Mouse (Mus musculus) erythroblast, adult 5-6 weeks (primary cell): ENCODE data around the gene Tpi1. TPM values are rescaled to one million over a fixed set of nuclear protein-coding genes. Genes with fewer than 3 reads are reported as not detected.
"Not testable (repeated sequence)": the region's sequence is repeated elsewhere in the genome, so short reads cannot be mapped to it uniquely, and the experiment has no call there.

Experiments used
- ATAC-seq: replicated peaks from 2 replicates; pipeline ENCODE4 v1.8.0; 2016; ENCODE audit warnings: moderate number of reproducible peaks, mild to moderate bottlenecking, moderate TSS enrichment, inconsistent platforms; ENCODE audit not compliant: poor library complexity, low FRiP score, severe bottlenecking
- total RNA-seq, 2 experiments: library from RNA; stranded (forward) in 1 of 2; stranded (reverse) in 1 of 2; fragments of 150-400 nt in 1 of 2; fragments of 200-764, 138-1000 nt in 1 of 2; gene quantifications; 2 replicates each; pipeline versions ENCODE4 v1.2.3 to v1.2.4; 2015 to 2017; ENCODE audit warnings: low replicate concordance in 2 of 2

Tpi1 gene
- total RNA-seq, 2 experiments from 2014 or later = 31.0 to 37.3 TPM

GRCm38 (mm10) chr6:124810566-124811402, 3.3 kb downstream of the Tpi1 start:
- not testable (repeated sequence) for ATAC-seq

DNA sequence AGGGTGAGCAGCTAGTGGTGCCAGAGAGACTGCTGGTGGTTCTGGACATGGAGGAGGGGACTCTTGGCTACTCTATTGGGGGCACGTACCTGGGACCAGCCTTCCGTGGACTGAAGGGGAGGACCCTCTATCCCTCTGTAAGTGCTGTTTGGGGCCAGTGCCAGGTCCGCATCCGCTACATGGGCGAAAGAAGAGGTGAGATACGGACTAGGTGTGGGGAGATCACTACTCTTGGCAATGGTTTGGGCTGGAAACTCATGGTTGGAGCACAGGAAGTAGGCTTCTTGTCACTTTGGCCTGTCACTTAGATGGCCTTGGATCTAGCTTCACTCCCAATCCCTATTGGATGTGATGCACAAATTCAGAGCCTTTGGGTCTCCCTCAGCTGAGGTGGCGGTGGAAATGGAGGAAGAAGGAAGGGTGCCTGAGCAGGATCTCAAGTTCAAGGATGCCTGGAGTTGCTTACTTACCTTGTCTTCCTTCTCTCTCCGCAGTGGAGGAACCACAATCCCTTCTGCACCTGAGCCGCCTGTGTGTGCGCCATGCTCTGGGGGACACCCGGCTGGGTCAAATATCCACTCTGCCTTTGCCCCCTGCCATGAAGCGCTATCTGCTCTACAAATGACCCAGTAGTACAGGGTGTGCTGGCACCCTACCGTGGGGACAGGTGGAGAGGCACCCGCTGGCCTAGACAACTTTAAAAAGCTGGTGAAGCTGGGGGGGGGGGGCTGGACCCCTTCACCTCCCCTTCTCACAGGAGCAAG, 4.1 kb downstream of the Tpi1 start:
- ATAC-seq = 0 out of 2 replicates have a peak, but pooled peaks have one; percentile 1

- peak; percentile 74 for ATAC-seq
Measured at GRCm38 (mm10) chr6:124809052-124809774, 4.9 kb downstream of the Tpi1 start.

- ATAC-seq = peak; percentile 62
Measured at GRCm38 (mm10) chr6:124808358-124809012, 5.6 kb downstream of the Tpi1 start, which contains the start of gene Spsb2. Spsb2 (plus strand) TSS chr6:124808661.

DNA sequence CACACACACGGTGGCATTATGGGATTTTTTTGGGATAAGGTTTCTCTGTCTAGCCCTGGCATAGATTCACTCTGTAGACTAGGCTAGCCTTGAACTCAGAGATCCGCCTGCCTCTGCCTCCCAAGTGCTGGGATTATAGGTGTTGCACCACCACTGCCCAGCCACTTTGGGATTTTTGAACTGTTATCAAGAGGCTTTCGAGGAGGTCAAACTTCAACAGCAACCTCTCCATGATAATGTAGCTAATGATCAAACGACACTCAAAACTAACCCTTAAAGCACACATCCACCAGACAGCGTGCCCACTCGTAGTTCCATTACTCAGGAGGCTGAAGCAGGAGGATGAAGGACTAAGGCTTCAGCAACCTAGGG, 6.1 kb downstream of the Tpi1 start:
- ATAC-seq = no peak

DNA sequence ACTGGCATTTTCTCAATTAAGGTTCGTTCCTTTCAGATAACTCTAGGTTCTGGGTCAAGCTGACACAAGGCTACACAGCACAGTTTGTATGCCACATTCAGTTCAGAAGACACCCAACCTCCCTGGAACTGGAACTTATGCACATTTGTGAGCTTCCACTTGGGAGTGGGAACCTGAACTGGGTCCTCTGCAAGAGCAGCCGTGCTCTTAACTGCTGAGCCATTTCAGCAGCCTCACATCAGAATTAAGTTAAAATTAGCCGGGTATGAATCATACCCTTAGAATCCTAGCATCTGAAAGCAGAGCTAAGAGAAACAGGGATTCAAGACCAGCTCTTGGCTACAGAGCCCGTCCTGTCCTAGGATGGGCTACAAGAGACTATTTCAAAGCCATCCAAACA, 6.7 kb downstream of the Tpi1 start:
- no peak for ATAC-seq

- no peak for ATAC-seq
Measured at GRCm38 (mm10) chr6:124806446-124807140, 7.5 kb downstream of the Tpi1 start.

DNA sequence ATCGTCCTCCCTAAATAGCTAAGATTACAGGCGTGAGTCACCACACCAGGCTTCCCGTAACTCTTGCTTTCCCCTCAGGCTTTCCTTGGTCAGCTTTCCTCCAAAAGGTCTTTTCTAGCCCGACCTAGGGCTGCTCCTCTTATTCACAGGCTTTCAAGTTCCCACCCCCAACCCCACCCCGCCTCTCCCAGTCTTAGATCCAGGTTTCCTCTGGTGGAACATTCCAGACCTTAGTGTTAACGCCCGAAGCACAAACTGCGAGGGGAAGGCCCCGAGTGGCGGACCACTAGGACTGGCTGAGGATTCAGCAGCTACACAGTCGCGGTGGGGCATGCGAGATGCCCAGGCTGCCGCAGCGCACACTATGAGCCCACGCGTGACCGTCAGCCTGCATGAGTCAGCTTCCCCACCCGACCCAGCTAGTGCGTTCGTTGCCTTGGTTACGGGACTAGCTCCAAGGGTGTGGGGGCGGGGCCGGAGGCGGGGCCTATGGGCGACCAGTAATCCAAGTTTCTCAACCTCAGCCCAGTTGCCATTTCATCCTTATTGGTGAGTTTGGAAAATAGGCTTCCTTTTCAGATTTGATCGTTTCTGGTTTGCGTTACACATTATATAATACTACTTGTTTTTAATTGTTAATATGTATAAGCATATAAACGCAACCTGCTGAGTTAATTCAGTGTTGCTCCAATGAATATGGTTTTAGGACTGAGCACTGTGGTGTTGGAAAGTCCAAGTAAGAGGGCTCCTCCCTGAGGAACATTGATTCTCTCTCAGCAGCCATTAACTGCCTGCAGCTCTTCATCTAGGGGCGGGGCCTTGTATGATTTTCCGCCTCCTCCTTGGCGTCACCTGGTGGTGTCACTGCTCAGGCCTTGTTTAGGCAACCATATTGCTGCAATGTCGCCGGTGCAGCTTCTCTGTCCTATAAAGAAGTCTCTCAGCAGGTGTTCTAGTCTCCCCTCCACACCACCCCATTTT, 8.5 kb downstream of the Tpi1 start:
- peak; percentile 76 for ATAC-seq

- ATAC-seq = no peak
Measured at GRCm38 (mm10) chr6:124804341-124804740, 9.8 kb downstream of the Tpi1 start.

DNA sequence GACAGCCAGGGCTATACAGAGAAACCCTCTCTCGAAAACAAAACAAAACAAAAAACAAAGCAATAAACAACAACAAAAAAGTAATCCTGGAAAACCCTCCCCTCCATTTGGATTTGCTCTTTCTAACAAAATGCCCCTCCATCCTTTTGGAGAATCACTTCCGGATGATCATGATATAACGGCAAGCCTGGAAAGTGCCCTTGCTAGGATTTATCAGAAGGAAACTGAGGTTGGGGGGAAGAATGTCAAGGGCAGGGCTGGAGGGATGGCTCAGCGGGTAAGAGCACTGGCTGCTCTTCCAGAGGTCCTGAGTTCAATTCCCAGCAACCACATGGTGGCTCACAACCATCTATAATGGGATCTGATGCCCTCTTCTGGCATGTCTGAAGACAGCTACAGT, 10.4 kb downstream of the Tpi1 start:
- not testable (repeated sequence) for ATAC-seq

DNA sequence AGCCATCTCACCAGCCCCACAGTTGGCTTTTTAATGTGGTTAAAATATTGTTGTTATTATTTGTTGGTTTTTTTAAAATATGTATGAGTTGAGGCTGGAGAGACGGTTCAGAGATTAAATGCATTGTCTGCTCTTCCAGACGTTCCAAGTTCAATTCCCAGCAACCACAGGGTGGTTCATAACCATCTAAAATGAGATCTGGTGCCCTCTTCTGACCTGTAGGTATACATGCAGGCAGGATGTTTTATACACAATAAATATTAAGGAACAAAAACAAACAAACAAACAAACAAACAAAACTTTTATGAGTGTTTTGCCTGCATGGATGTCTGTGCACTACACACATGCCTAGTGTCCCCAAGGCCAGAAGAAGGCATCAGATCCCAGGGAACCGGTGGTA, 11.0 kb downstream of the Tpi1 start:
- ATAC-seq = no peak

DNA sequence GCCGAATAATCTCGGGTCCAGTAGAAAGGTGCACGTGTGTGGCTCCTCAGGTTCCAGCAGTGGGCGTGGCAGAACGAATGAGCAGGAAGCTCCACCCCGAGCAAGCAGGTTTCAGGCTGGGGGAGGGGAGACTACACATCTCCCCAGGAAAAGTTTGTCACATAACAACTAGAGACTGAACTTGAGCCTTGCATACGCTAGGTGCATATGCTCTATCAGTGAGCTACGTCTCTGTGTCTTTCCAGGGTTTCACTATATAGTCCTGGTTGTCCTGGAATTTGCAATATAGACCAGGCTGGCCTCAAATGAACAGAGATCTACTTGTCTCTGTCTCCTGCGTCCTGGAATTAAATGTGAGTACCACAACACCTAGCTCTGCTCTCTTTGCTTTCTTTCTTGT, 11.7 kb downstream of the Tpi1 start:
- not testable (repeated sequence) for ATAC-seq

- no peak for ATAC-seq
Measured at GRCm38 (mm10) chr6:124796200-124796599, 17.9 kb downstream of the Tpi1 start.

DNA sequence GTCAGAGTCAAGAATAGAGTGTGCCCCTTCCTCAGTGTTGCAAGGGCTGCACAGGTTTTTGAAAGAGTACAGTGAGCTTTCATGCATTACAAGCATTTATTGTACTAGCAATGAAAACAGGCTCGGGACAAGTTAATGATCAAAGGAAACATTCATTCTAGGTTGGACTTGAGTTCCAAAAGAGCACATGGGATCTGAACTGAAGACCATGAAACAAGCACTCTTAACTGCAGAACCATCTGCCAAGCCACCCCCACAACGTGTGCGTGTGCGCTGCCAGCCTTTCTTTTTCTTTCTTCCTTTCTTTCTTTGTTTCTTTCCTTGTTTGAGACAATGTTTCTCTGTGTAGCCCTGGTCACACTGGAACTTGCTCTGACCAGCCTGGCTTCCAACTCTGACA, 18.3 kb downstream of the Tpi1 start:
- no peak for ATAC-seq

DNA sequence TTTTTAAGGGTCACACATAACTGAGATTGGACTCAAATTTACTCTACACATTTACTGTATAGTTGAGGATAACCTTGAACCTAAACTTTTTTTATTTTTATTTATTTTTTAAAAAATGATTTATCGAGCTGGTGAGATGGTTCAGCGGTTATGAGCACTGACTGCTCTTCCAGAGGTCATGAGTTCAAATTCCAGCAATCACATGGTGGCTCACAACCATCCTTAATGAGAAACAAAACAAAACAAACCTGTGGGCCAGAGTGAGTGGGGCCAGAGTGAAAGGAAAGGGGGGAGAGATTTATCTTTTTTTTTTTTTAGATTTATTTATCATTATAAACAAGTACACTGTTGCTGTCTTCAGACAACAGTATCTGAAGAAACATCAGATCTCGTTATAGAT, 22.2 kb downstream of the Tpi1 start:
- no peak for ATAC-seq

DNA sequence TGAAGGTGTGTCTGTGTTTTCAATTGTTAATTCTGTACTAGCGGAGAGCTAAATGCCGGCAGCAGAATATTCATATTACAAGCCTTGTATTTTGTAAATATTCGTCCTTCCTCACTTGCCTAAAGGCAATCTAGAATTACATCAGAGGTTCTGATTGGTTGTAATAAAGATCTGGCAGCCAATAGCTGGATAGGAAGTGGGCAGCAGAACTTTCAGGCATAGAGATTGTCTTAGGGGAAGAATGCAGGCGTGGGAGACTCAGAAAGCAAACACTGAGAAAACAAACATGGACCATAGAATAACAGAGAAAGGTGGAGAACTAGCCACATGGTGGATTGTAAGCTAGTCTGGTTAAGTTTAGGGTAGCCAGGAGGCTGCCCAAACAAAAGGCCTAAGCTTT, 24.0 kb downstream of the Tpi1 start:
- no peak for ATAC-seq

GRCm38 (mm10) chr6:124789519-124789918, 24.6 kb downstream of the Tpi1 start:
- no peak for ATAC-seq

GRCm38 (mm10) chr6:124787722-124788121, 26.4 kb downstream of the Tpi1 start:
- no peak for ATAC-seq
